In the genomic region with DNA sequence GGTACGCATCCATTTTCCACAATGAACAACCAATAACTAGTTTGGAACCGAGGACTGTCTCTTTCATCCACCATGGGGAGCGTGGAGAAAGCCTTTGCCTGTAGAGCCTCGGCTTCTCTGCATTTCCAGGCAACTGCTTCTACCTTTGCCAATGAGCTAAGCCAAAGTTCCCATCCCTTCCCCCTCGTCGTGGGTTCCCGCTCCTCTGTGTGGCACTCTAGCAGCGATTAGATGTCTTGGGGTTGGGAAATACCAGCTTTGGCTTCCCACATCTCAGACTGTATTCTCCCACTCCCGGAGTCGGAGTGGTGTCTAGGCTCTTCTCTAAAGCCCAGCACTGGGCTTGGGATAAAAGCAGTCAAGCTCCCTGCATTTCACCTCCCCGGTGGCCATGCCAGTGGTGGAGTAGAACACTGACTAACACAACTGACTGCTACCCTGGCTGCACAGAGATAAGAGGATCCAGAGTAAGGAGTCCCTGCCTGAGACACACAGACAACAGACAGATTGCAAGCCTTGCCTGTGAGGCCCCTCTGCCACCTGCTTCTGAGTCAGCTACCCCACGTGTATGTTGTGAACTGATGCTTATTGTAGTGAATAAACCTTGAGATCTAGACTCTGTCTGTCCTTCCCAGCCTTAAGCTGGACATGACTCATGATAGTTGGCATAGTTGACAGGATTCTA, we compare ENCODE assay signal across 10 mouse cellular contexts.
DNase-seq lines count a peak whose midpoint lies in the region; ATAC-seq lines count a peak whose summit lies in the region.
"Had no signal": no experiment of that assay in that cellular context is flagged by ENCODE, and none has a peak within 500 bp of the region (broad histone marks: within the 10 kb centered on the region; RNA-seq: fewer than 3 reads in every experiment).

No protein-coding gene starts in this region.

- no peak for ATAC-seq in heart, embryonic 14.5 days (ENCODE audit: insufficient number of reproducible peaks, insufficient read depth, low FRiP score, low read depth)
- ATAC-seq in megakaryocyte-erythroid progenitor cell, adult 5-6 weeks (replicated peaks; ENCODE audit: low FRiP score, low TSS enrichment, poor library complexity, severe bottlenecking), result peak; percentile 93
- ATAC-seq in hindbrain, embryonic 11.5 days (ENCODE audit: low FRiP score), result no peak

- 0 out of 2 replicates have a peak overlapping the region, but pooled peaks have one; percentile 1 for H3K9ac ChIP-seq in heart, embryonic 14.5 days (ENCODE audit: low read length)
- no peak overlapping the region for H3K9ac ChIP-seq in hindbrain, embryonic 11.5 days (ENCODE audit: low read depth, low read length)
- H3K9ac ChIP-seq: limb, embryonic 15.5 days had no signal

- no peak overlapping the region for H3K4me3 ChIP-seq in heart, embryonic 14.5 days (ENCODE audit: control insufficient read depth in 1 of 2, insufficient read depth in 1 of 2, low read depth in 1 of 2, low read length in 2 of 2)
- H3K4me3 ChIP-seq in embryonic facial prominence, embryonic 10.5 days, result no peak overlapping the region
- H3K4me3 ChIP-seq in hindbrain, embryonic 11.5 days (ENCODE audit: low read depth, low read length), result no peak overlapping the region
- H3K4me3 ChIP-seq: layer of hippocampus, adult 2 months; limb, embryonic 15.5 days had no signal

- WGBS in heart, embryonic 14.5 days, result 75% methylated on average over 12 of the region's 12 CpGs
- 88% methylated on average over 12 of the region's 12 CpGs for WGBS in embryonic facial prominence, embryonic 10.5 days
- 87% methylated on average over 12 of the region's 12 CpGs for WGBS in hindbrain, embryonic 11.5 days

- no peaks in the 10 kb centered on the region for H3K36me3 ChIP-seq in heart, embryonic 14.5 days (ENCODE audit: control insufficient read depth, insufficient read depth, low read length)
- no peaks in the 10 kb centered on the region for H3K36me3 ChIP-seq in embryonic facial prominence, embryonic 10.5 days (replicated peaks)
- H3K36me3 ChIP-seq in hindbrain, embryonic 11.5 days (ENCODE audit: control insufficient read depth, insufficient read depth, low read length), result no peaks in the 10 kb centered on the region
- H3K36me3 ChIP-seq: limb, embryonic 15.5 days had no signal

- H3K27me3 ChIP-seq in heart, embryonic 14.5 days (ENCODE audit: control insufficient read depth, insufficient read depth, low read length), result no peaks in the 10 kb centered on the region
- H3K27me3 ChIP-seq in embryonic facial prominence, embryonic 10.5 days (replicated peaks; ENCODE audit: low read depth, poor library complexity, severe bottlenecking), result no peaks in the 10 kb centered on the region
- H3K27me3 ChIP-seq in hindbrain, embryonic 11.5 days (ENCODE audit: control insufficient read depth, insufficient read depth, low read length), result no peaks in the 10 kb centered on the region
- H3K27me3 ChIP-seq: limb, embryonic 15.5 days had no signal

- intact Hi-C loops in heart, postnatal 36 days (cut with DNase I), result loop anchor here (5.0 kb wide), 1 partner anchor 69 kb away; no protein-coding TSS in a partner anchor

- no peak overlapping the region; the same call in 1 of the 2 replicates for H3K4me2 ChIP-seq in heart, embryonic 14.5 days (ENCODE audit: low read length)
- no peak overlapping the region for H3K4me2 ChIP-seq in hindbrain, embryonic 11.5 days (replicated peaks; ENCODE audit: low read depth, low read length)
- H3K4me2 ChIP-seq: limb, embryonic 15.5 days had no signal

- peaks cover 22 to 31% of the 10 kb centered on the region in 2 experiments for H3K4me1 ChIP-seq in heart, embryonic 14.5 days (ENCODE audit: control insufficient read depth in 2 of 2, insufficient read depth in 2 of 2, low read length in 2 of 2)
- no peaks in the 10 kb centered on the region for H3K4me1 ChIP-seq in embryonic facial prominence, embryonic 10.5 days
- no peaks in the 10 kb centered on the region for H3K4me1 ChIP-seq in hindbrain, embryonic 11.5 days (replicated peaks; ENCODE audit: control insufficient read depth, insufficient read depth, low read length)

- H3K9me3 ChIP-seq in heart, embryonic 14.5 days (ENCODE audit: control insufficient read depth, low read length), result no peaks in the 10 kb centered on the region
- H3K9me3 ChIP-seq in embryonic facial prominence, embryonic 10.5 days, result no peaks in the 10 kb centered on the region
- no peaks in the 10 kb centered on the region for H3K9me3 ChIP-seq in hindbrain, embryonic 11.5 days (ENCODE audit: control insufficient read depth, low read length)
- H3K9me3 ChIP-seq: limb, embryonic 15.5 days had no signal

- no peak for DNase-seq in heart, postnatal 36 days
- peak; percentile 98 for DNase-seq in MEL-GATA-1-ER (ENCODE audit: extremely low read depth, low read depth)
- DNase-seq in embryonic facial prominence, embryonic 10.5 days (ENCODE audit: low spot score), result no peak
- DNase-seq in thymus, postnatal 14 days, result no peak
- no peak for DNase-seq in hindbrain, embryonic 11.5 days (ENCODE audit: low spot score)
- DNase-seq: thymus, postnatal 25 days had no signal

- peak overlapping the region; percentile 76 to 91 for H3K27ac ChIP-seq in heart, embryonic 14.5 days (replicated peaks in 1 of 2; ENCODE audit: control insufficient read depth in 1 of 2, insufficient read depth in 1 of 2, low read depth in 2 of 2, low read length in 2 of 2)
- 0 out of 2 replicates have a peak overlapping the region, but pooled peaks have one; percentile 8 for H3K27ac ChIP-seq in embryonic facial prominence, embryonic 10.5 days (replicated peaks)
- H3K27ac ChIP-seq in hindbrain, embryonic 11.5 days (ENCODE audit: low read depth, low read length), result no peak overlapping the region
- H3K27ac ChIP-seq: layer of hippocampus, adult 2 months; limb, embryonic 15.5 days had no signal
